Mouse (Mus musculus): ENCODE results near the gene Ston2.

GRCm38 (mm10) chr12:91749543-91750184 lies 38.5 kb downstream of the Ston2 start:
- no peak for TF ChIP-seq CTCF (IDR thresholded peaks at IDR 0.05; ENCODE audit: extremely low read depth, insufficient read depth, low read length)
- TF ChIP-seq POLR2A (IDR thresholded peaks at IDR 0.05; ENCODE audit: extremely low read depth, insufficient read depth, low read length), result no peak

Data from cortical plate, adult 2 months (tissue).